Mouse (Mus musculus): Measurements from ENCODE around the gene Hps1.

DNA sequence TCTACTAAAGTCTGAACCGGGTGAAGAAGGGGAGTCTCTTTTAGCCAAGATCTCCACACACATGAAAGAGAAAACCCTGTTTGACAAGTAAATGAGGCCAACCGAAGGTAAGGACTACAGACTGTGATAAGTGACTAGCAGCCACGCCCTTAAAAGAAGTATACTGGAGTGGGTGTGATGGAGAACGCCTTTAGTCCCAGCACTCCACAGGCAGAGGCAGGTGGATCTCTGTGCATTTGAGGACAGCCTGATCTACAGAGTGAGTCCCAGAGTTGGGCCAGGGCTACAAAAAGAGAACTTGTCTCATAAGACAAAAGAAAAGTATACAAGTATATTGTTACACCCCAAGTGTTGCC lies 33.9 kb downstream of the Hps1 start:
- no peak for TF ChIP-seq CTCF (IDR thresholded peaks at IDR 0.05; ENCODE audit: control insufficient read depth, insufficient read depth, insufficient replicate concordance, low read depth, low read length)
- TF ChIP-seq POLR2A (IDR thresholded peaks at IDR 0.05; ENCODE audit: control insufficient read depth, low read depth, low read length): no peak
